Mouse (Mus musculus): ENCODE results near the gene Stxbp5.

- TF ChIP-seq GATA1 (IDR thresholded peaks at IDR 0.05; ENCODE audit: low read length), result no peak
- TF ChIP-seq TAL1 (IDR thresholded peaks at IDR 0.05; ENCODE audit: low read length), result no peak
Measured at GRCm38 (mm10) chr10:9796429-9796828, 104.5 kb downstream of the Stxbp5 start.

Measured in erythroblast, embryonic 14.5 days (primary cell).